Mouse (Mus musculus) thymus, postnatal 4 days (tissue): ENCODE measurements at regions not wholly inside any gene's neighbourhood (a gene's known extent, or its start where the extent isn't known, plus 50 kb on each side); places are given as distances from the start of the nearest gene placed in this dataset.
"Not testable (repeated sequence)": the region's sequence is repeated elsewhere in the genome, so short reads cannot be mapped to it uniquely, and the experiment has no call there.

Experiments used
- DNase-seq: peaks from one replicate; pipeline ENCODE4 v3.0.0; 2021

GRCm38 (mm10) chr4:71663397-71663796, 94.4 kb downstream of the Gm11232 start:
- no peak for DNase-seq

GRCm38 (mm10) chr4:71640521-71640920, 117.2 kb downstream of the Gm11232 start:
- no peak for DNase-seq

- no peak for DNase-seq
These were observed 130.7 kb downstream of the Gm11232 start for GRCm38 (mm10) chr4:71627088-71627487.

GRCm38 (mm10) chr4:71626626-71627025, 131.1 kb downstream of the Gm11232 start:
- DNase-seq: no peak

- DNase-seq: no peak
These were observed 133.0 kb downstream of the Gm11232 start for GRCm38 (mm10) chr4:71624771-71625170.

- DNase-seq: no peak
These were observed 144.0 kb downstream of the Gm11232 start for GRCm38 (mm10) chr4:71613720-71614119.

GRCm38 (mm10) chr4:71585880-71586279, 171.9 kb downstream of the Gm11232 start:
- no peak for DNase-seq

- DNase-seq: no peak
These were observed 197.1 kb downstream of the Gm11232 start for GRCm38 (mm10) chr4:71560656-71561055.

GRCm38 (mm10) chr4:71539200-71539599, 218.6 kb downstream of the Gm11232 start:
- DNase-seq: no peak

- no peak for DNase-seq
These were observed 219.8 kb downstream of the Gm11232 start for GRCm38 (mm10) chr4:71537971-71538370.

GRCm38 (mm10) chr4:71524255-71524970, 233.4 kb downstream of the Gm11232 start:
- no peak for DNase-seq

- DNase-seq: no peak
These were observed 237.0 kb downstream of the Gm11232 start for GRCm38 (mm10) chr4:71520751-71521150.

- DNase-seq: no peak
These were observed 239.8 kb downstream of the Gm11232 start for GRCm38 (mm10) chr4:71517921-71518404.

- no peak for DNase-seq
These were observed 250.9 kb downstream of the Gm11232 start for GRCm38 (mm10) chr4:71506911-71507310.

GRCm38 (mm10) chr4:71489788-71490187, 268.0 kb downstream of the Gm11232 start:
- DNase-seq: no peak

- no peak for DNase-seq
These were observed 269.1 kb downstream of the Gm11232 start for GRCm38 (mm10) chr4:71488663-71489161.

GRCm38 (mm10) chr4:71488059-71488458, 269.7 kb downstream of the Gm11232 start:
- DNase-seq: no peak

- no peak for DNase-seq
These were observed 276.8 kb downstream of the Gm11232 start for GRCm38 (mm10) chr4:71480960-71481359.

GRCm38 (mm10) chr4:71470580-71470979, 287.2 kb downstream of the Gm11232 start:
- DNase-seq: no peak

GRCm38 (mm10) chr4:71454811-71455210, 303.0 kb downstream of the Gm11232 start:
- no peak for DNase-seq

GRCm38 (mm10) chr4:71453499-71453898, 304.3 kb downstream of the Gm11232 start:
- DNase-seq: no peak

- no peak for DNase-seq
These were observed 311.3 kb downstream of the Gm11232 start for GRCm38 (mm10) chr4:71446461-71446860.

GRCm38 (mm10) chr4:71431245-71431929, 326.4 kb downstream of the Gm11232 start:
- DNase-seq: no peak

GRCm38 (mm10) chr4:71422121-71422520, 335.6 kb downstream of the Gm11232 start:
- DNase-seq: not testable (repeated sequence)
